Mouse (Mus musculus) midbrain, embryonic 13.5 days (tissue): ENCODE data around the gene Tmem255a. TPM values are rescaled to one million over a fixed set of nuclear protein-coding genes. Genes with fewer than 3 reads are reported as not detected.
"Not testable (repeated sequence)": the region's sequence is repeated elsewhere in the genome, so short reads cannot be mapped to it uniquely, and the experiment has no call there.

ENCODE experiments used
- ATAC-seq: fragments of 200-750 bp; cut with Nextera tagmentation; 2 replicates; pipeline ENCODE4 v1.8.0; 2017; ENCODE audit warnings: mild to moderate bottlenecking, moderate TSS enrichment, moderate library complexity
- H3K27ac ChIP-seq: fragments of 300-500 bp; sonication (generic); 2 replicates; pipeline ENCODE4 v1.5.1; 2015; ENCODE audit warnings: inconsistent platforms, mild to moderate bottlenecking, moderate library complexity
- H3K27me3 ChIP-seq: fragments of 300-500 bp; sonication (generic); 2 replicates; pipeline ENCODE4 v1.6.1; 2015; ENCODE audit warnings: mild to moderate bottlenecking, inconsistent platforms
- H3K36me3 ChIP-seq: fragments of 300-500 bp; sonication (generic); 2 replicates; pipeline ENCODE4 v1.6.1; 2015; ENCODE audit warnings: mild to moderate bottlenecking, inconsistent platforms
- H3K4me1 ChIP-seq: fragments of 300-500 bp; sonication (generic); replicated peaks from 2 replicates; pipeline ENCODE4 v1.6.1; 2015; ENCODE audit warnings: inconsistent platforms
- H3K4me2 ChIP-seq: fragments of 300-500 bp; sonication (generic); replicated peaks from 2 replicates; pipeline ENCODE4 v1.6.1; 2015; ENCODE audit warnings: moderate library complexity, mild to moderate bottlenecking, inconsistent platforms
- H3K4me3 ChIP-seq: fragments of 300-500 bp; sonication (generic); replicated peaks from 2 replicates; pipeline ENCODE4 v1.5.1; 2015; ENCODE audit warnings: mild to moderate bottlenecking, inconsistent platforms
- H3K9ac ChIP-seq: fragments of 300-500 bp; sonication (generic); replicated peaks from 2 replicates; pipeline ENCODE4 v1.6.1; 2015; ENCODE audit warnings: mild to moderate bottlenecking, inconsistent platforms
- H3K9me3 ChIP-seq: fragments of 300-500 bp; sonication (generic); 2 replicates; pipeline ENCODE4 v1.6.1; 2016; ENCODE audit warnings: mild to moderate bottlenecking, inconsistent platforms
- WGBS: fragments of 180-500 bp; shearing (Covaris S2); methylation state at CpG from one replicate; pipeline ENCODE4 v1.1.7; 2015; 5-methylcytosine and 5-hydroxymethylcytosine counted together
- polyA plus RNA-seq: library from polyadenylated mRNA; unstranded; fragments of >200 nt; fragmentation: Nextera tagmentation; extraction: Ambion mirVana; gene quantifications from 2 replicates; pipeline ENCODE4 v1.2.1, GENCODE M21; 2015

Gene Tmem255a
- polyA plus RNA-seq, 1 experiment from 2014 or later, result 17.5 TPM

DNA sequence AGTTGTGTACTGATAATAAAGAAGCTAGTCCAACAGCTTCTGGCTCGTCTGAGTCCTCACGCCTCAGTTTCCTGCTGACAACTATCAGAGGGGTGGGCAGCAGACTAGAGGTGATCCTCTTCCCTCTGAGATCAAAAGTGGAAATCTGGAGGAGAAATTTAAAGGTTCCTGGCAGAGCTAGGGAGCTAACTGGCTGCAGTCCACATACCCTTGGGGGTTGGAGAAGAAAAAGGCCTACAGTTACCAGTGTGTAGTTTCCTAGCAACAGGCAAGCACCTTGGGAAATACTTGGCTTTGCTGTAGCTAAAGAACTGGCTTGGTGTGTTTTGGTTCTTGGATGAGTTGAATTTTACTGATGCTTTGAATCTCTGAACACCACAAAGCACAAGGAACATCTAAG, 50.4 kb downstream of the Tmem255a start:
- Histone ChIP-seq H3K9me3 (no peaks in the 10 kb centered on the region), H3K4me3 (no peak overlapping the region), H3K4me2 (no peak overlapping the region), H3K27me3 (no peaks in the 10 kb centered on the region), H3K4me1 (no peaks in the 10 kb centered on the region), H3K27ac (no peak overlapping the region), H3K36me3 (peaks cover 2% of the 10 kb centered on the region; the same call in 1 of the 2 replicates), H3K9ac (no peak overlapping the region)
- no peak for ATAC-seq
- 68% methylated on average over 2 of the region's 2 CpGs for WGBS

DNA sequence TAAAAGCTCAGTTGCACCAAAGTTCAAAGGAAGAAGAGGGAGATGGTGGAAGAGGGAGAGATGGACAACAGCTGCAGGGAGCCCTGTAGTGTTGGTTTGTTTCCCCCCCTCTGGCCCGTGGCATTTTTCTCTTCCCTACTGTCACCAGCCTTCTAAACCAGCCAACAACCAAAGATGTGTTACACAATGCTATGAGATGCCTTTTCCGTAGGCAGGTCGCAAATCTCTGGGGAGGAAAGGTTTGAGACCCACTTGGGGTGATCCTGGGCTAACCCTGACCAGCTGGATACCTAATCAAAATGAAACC, 61.8 kb downstream of the Tmem255a start:
- Histone ChIP-seq H3K4me1 (peaks cover 10% of the 10 kb centered on the region), H3K4me2 (peak overlapping the region; percentile 67), H3K27ac (no peak overlapping the region), H3K9ac (peak overlapping the region; percentile 86), H3K4me3 (peak overlapping the region; percentile 68), H3K27me3 (no peaks in the 10 kb centered on the region), H3K9me3 (no peaks in the 10 kb centered on the region), H3K36me3 (no peaks in the 10 kb centered on the region)
- WGBS, result 10% methylated on average over 3 of the region's 3 CpGs
- ATAC-seq, result no peak

DNA sequence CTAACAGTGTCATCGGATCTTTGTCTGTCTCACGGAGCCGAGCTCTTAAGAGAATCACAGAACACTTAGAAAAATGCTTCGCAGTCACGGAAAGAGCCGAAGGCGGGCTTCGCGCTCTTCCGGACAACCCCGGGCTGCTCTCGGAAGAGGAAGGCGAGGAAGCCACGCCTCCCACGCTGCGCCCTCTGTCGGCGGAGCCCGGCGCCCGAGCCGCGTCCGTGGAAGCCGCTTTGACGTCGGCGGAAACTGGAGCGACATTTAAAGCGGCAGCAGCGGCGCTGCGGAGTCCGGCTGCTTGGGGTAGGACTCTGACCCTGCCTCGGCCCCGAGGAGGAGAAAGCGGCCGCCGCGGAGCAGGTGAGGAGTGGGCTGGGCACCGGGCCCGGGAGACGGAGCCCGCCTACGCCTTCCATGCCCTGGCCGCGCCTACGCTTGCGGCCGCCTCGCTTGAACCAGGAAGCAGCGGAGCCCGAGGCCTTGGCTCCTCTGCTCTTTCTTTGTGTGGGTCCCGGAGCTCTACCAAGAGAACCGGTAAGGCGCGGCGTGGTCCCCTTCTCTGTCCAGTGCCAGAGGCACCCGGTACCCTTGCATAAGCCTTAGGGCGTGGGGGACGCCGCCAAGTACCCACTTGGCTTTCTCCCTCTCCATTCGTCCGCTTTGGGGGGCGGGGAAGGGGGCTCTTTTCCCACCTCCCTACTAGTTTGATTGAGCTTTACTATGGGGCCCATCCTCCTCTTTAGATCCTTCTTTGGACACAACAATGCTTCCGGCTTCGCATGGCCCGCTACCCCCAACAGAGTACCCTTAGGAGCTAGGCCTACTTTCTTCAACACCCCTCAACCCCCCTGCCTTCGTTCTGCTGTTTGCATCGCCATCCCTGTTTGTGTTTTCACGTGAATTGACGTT, 62.4 kb downstream of the Tmem255a start, which contains the start of gene Zbtb33:
Zbtb33 (plus strand) TSS at position 242 of the 906 bp plus-strand sequence.
- Histone ChIP-seq H3K4me1 (peaks cover 9% of the 10 kb centered on the region), H3K27me3 (no peaks in the 10 kb centered on the region), H3K36me3 (no peaks in the 10 kb centered on the region), H3K27ac (peak within 1 kb of the TSS; percentile 89), H3K9ac (peak within 1 kb of the TSS; percentile 86), H3K9me3 (no peaks in the 10 kb centered on the region), H3K4me3 (peak within 1 kb of the TSS; percentile 68), H3K4me2 (peak within 1 kb of the TSS; percentile 67)
- WGBS, result 23% methylated on average over 56 of the region's 72 CpGs
- ATAC-seq, result peak; percentile 96

DNA sequence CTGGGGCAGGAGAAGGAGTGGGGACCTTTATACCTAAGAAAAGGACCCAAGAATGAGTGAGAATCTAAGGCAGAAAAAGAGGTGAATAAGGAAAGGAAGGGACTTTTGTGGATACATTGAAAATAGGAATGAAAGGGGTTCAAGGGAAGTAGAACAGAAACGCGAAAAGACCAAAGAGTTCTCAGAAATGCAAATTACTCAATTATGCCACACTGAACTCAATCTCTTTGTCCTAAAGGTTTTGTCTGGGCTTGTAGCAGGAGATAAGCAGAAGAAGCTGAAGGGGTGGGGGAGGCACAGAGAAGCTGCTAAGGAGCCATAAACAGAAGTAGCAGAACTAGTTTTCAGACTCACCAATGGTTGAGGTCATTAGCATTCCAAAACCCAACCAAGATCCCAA, 66.7 kb downstream of the Tmem255a start:
- WGBS, result 31% methylated on average over 2 of the region's 2 CpGs

DNA sequence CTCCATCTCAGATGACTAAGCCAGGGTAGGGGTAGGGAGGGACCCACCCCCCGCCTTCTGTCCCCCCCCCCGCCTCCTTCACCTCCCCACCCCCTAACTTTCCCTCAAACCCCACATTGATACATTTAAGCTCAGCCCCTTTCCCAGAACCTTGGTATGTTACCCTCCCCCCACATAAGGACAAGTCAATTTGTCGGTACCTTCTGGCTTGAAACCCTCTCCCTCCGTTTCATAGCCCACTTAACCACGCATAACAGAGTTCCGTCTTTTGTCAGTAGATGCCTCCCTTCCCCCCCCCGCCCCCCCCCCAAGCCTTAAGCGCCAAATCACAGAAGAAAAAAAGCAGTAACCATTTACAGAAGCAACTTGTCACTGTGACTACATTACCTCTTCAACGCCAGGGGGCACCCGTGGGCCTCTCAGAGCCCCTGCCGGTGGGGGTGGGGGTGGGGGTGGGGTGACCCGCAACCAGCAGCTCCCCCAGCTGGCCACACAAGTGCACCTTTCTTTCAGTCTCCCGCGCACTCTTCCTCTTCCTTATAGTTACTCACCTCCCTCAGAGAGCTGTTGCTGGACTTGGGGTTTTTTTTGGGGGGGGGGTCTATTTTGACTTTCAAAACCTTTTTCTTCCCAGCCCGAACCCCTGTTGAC, 70.5 kb downstream of the Tmem255a start:
- no peak overlapping the region for H3K4me3 ChIP-seq
- no peaks in the 10 kb centered on the region for H3K4me1 ChIP-seq
- 22% methylated on average over 12 of the region's 15 CpGs for WGBS
- H3K9me3 ChIP-seq, result peaks cover 3% of the 10 kb centered on the region
- no peaks in the 10 kb centered on the region for H3K36me3 ChIP-seq
- ATAC-seq, result peak; percentile 75
- no peaks in the 10 kb centered on the region for H3K27me3 ChIP-seq
- H3K4me2 ChIP-seq, result peak overlapping the region; percentile 68
- H3K27ac ChIP-seq, result no peak overlapping the region
- H3K9ac ChIP-seq, result no peak overlapping the region

More for the DNA sequence above, 66.7 kb downstream of the Tmem255a start:
- no peaks in the 10 kb centered on the region for H3K27me3 ChIP-seq
- no peak overlapping the region for H3K4me3 ChIP-seq
- H3K27ac ChIP-seq, result no peak overlapping the region
- no peaks in the 10 kb centered on the region for H3K4me1 ChIP-seq
- no peak overlapping the region for H3K4me2 ChIP-seq
- ATAC-seq, result no peak
- H3K9me3 ChIP-seq, result no peaks in the 10 kb centered on the region
- no peaks in the 10 kb centered on the region for H3K36me3 ChIP-seq
- no peak overlapping the region for H3K9ac ChIP-seq

DNA sequence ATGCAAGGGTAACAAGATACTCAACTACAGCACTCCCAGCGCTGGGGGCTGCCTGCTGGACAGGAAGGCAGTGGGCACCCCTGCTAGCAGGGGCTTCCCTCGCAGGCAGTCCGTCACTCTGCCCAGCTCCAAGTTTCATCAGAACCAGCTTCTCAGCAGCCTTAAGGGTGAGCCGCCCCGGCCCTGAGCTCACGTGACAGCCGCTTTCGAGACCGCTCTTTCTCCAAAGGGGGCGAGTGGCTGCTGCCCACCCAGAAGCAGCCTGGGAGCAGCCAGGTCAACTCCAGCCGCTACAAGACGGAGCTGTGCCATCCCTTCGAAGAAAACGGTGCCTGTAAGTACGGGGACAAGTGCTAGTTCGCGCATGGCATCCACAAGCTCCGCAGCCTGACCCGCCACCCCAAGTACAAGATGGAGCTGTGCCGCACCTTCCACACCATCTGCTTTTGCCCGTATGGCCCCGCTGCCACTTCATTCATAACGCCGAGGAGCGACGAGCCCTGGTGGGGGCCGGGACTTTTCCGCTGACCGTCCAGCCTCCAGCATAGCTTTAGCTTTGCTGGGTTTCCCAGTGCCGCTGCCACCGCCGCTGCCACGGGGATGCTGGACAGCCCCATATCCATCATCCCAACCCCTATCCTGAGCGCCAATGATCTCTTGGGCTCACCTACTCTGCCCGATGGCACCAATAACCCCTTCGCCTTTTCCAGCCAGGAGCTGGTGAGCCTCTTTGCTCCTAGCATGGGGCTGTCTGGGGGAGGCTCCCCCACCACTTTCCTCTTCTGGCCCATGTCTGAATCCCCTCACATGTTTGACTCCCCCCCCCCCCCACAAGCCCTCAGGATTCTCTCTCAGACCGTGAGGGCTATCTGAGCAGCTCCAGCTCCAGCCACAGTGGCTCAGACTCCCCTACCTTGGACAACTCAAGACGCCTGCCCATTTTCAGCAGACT, 71.3 kb downstream of the Tmem255a start:
- no peaks in the 10 kb centered on the region for H3K36me3 ChIP-seq
- 29% methylated on average over 38 of the region's 38 CpGs for WGBS
- no peaks in the 10 kb centered on the region for H3K27me3 ChIP-seq
- peak overlapping the region; percentile 55; the same call in 1 of the 2 replicates for H3K9ac ChIP-seq
- peaks cover 3% of the 10 kb centered on the region for H3K9me3 ChIP-seq
- peak overlapping the region; percentile 43 for H3K4me3 ChIP-seq
- H3K27ac ChIP-seq, result no peak overlapping the region
- H3K4me1 ChIP-seq, result no peaks in the 10 kb centered on the region
- ATAC-seq, result peak; percentile 89
- peak overlapping the region; percentile 68 for H3K4me2 ChIP-seq

DNA sequence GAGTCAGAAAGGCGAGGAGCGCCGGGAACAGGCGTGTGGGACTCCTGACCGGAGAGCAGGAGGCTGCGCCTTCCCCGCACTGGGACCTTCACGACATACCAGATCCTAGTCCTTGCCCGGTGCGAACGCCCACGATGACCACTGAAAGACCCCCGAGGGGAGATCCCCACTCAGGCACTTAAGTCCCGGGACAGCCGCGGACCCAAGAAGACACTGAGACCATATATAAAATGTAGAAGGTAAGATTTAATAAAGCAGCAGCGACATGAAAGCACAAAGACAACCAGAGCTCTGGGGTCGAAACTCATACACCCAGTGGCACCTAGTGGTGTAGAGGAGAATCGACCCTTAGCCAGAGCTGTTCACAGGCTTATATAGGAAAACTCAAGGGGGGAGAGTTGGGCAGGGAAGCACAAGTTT, 72.3 kb downstream of the Tmem255a start:
- H3K9ac ChIP-seq, H3K9me3 ChIP-seq, H3K4me1 ChIP-seq, H3K27me3 ChIP-seq, H3K36me3 ChIP-seq, H3K27ac ChIP-seq: not testable (repeated sequence)
- peak overlapping the region; percentile 25 for H3K4me3 ChIP-seq
- H3K4me2 ChIP-seq, result peak overlapping the region; percentile 42
- 43% methylated on average over 19 of the region's 19 CpGs for WGBS
- peak; percentile 72 for ATAC-seq

DNA sequence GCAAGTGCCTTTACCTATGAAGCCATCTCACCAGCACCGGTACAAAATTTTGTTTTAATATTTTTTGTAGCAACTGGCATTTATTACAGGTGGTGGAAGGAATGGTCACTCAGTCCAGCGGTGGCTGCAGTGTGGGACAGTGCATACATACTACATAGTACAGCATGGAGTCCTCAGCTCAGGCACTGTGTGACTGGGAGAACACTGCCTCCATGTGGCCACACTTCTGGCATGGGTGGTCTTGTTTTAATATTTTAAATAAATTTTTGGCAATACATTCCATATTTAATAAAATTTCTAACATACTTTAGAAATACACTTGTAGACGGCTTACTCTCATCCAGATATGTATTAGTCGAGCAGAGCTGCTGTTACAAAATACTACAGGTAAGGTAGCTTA, 85.6 kb downstream of the Tmem255a start:
- Histone ChIP-seq H3K27me3 (no peaks in the 10 kb centered on the region), H3K4me1 (no peaks in the 10 kb centered on the region), H3K9me3 (no peaks in the 10 kb centered on the region), H3K9ac (no peak overlapping the region), H3K36me3 (no peaks in the 10 kb centered on the region), H3K4me3 (no peak overlapping the region), H3K27ac (no peak overlapping the region), H3K4me2 (no peak overlapping the region)
- no peak for ATAC-seq
- 84% methylated on average over 4 of the region's 4 CpGs for WGBS

DNA sequence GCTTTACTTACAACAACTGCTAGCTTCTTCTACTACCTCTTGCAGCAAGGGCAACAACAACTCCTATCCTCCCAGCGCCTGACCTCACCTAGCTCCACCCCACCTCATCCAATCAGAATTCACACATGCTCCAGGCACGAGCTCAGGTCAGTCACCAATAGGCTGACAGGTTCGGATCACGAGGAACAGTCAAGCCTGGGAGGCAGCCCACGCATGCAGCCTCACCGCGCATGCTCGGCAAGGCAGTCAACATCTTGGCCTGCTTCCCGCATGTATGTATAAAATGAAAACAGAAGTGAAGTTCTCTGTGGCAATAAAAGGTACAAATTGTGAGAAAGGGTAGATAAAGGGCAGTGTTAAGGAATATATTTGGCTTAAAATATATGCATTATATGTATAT, 86.2 kb downstream of the Tmem255a start:
- ATAC-seq, result no peak
- no peaks in the 10 kb centered on the region for H3K27me3 ChIP-seq
- no peak overlapping the region for H3K27ac ChIP-seq
- H3K9ac ChIP-seq, result no peak overlapping the region
- no peaks in the 10 kb centered on the region for H3K9me3 ChIP-seq
- H3K4me1 ChIP-seq, result no peaks in the 10 kb centered on the region
- H3K4me3 ChIP-seq, result no peak overlapping the region
- 75% methylated on average over 9 of the region's 9 CpGs for WGBS
- H3K4me2 ChIP-seq, result no peak overlapping the region
- H3K36me3 ChIP-seq, result no peaks in the 10 kb centered on the region

DNA sequence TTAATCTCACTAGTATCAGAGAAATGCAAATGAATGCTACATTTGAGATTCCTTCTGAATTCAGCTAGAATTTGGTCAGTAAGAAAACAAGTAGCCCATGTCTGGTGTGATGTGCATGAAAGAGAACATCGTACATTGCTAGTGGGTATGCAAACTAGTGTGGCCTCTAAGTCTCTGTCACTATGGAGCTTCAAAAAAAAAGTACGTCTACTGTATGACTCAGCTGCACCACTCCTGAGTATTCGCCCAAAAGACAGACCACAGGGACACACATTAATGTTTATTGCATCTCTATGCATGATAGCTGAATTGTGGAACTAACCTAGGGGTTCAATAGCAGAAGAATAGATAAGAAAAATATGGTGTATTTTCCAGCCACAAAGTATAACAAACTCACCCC, 86.9 kb downstream of the Tmem255a start:
- no peak overlapping the region for H3K27ac ChIP-seq
- 85% methylated on average over 3 of the region's 3 CpGs for WGBS

DNA sequence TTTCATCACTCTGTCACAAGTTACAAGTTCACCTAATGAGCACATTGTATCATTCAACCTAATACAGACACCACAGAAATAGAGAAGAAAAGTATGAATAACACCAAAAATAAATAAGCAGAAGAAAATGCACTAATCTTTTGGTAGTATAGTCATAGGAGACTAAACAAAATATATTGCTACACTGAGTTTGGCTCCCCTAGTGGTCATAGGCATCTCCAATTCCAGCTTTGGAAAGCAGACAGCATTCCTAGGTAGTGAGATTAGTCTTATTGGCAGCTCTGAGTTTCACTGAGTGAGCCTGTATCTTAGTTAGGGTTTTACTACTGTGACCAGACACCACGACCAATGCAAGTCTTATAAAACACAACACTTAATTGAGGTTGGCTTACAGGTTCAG, 93.1 kb downstream of the Tmem255a start:
- no peaks in the 10 kb centered on the region for H3K36me3 ChIP-seq
- H3K4me2 ChIP-seq, result no peak overlapping the region
- whole genome bisulfite sequencing, result 70% methylated on average over 1 of the region's 1 CpGs

More for the DNA sequence above, 86.9 kb downstream of the Tmem255a start:
- Histone ChIP-seq H3K4me2 (no peak overlapping the region), H3K4me3 (no peak overlapping the region), H3K27me3 (no peaks in the 10 kb centered on the region), H3K4me1 (no peaks in the 10 kb centered on the region), H3K36me3 (no peaks in the 10 kb centered on the region), H3K9ac (no peak overlapping the region), H3K9me3 (no peaks in the 10 kb centered on the region)
- no peak for ATAC-seq

More for the DNA sequence above, 93.1 kb downstream of the Tmem255a start:
- no peaks in the 10 kb centered on the region for H3K9me3 ChIP-seq
- H3K27me3 ChIP-seq, result no peaks in the 10 kb centered on the region
- H3K4me1 ChIP-seq, result no peaks in the 10 kb centered on the region
- ATAC-seq, result no peak
- no peak overlapping the region for H3K4me3 ChIP-seq
- H3K9ac ChIP-seq, result no peak overlapping the region
- H3K27ac ChIP-seq, result no peak overlapping the region
